Mouse (Mus musculus) R1 (cell line): Measurements from ENCODE around the gene Foxj2.

ENCODE experiments used
- DNase-seq: peaks from one replicate; pipeline ENCODE4 v3.0.0-alpha.2; 2018; ENCODE audit warnings: low read depth, low spot score

The Foxj2 gene

GRCm38 (mm10) chr6:122873871-122874719 is 54.4 kb downstream of the Foxj2 start, which contains the start of gene Necap1:
TSS of gene Necap1 (plus strand) at chr6:122874474.
- peak; percentile 96 for DNase-seq

GRCm38 (mm10) chr6:122874720-122875389 is 55.1 kb downstream of the Foxj2 start:
- DNase-seq, result peak; percentile 61

- DNase-seq, result no peak
These were observed 59.5 kb downstream of the Foxj2 start for GRCm38 (mm10) chr6:122879141-122879735.

- DNase-seq, result no peak
These were observed 60.2 kb downstream of the Foxj2 start for GRCm38 (mm10) chr6:122879781-122880505.

- DNase-seq, result no peak
These were observed 61.6 kb downstream of the Foxj2 start for GRCm38 (mm10) chr6:122881287-122881686.

- DNase-seq, result no peak
These were observed 63.9 kb downstream of the Foxj2 start for GRCm38 (mm10) chr6:122883603-122884002.

GRCm38 (mm10) chr6:122889599-122889998 is 69.9 kb downstream of the Foxj2 start:
- no peak for DNase-seq

GRCm38 (mm10) chr6:122892442-122893049 is 72.8 kb downstream of the Foxj2 start:
- peak; percentile 85 for DNase-seq
